Mouse (Mus musculus) ES-E14 (cell line): Measurements from ENCODE around the gene Notch1.

Experiments
- CHD2 ChIP-seq: IDR thresholded peaks from 2 replicates; pipeline ENCODE4 v1.6.1; 2014; ENCODE audit warnings: mild to moderate bottlenecking, low read depth, low read length, inconsistent platforms
- MAFK ChIP-seq: IDR thresholded peaks from 2 replicates; pipeline ENCODE4 v1.6.1; 2014; ENCODE audit warnings: mild to moderate bottlenecking, low read depth, low read length, inconsistent platforms; ENCODE audit not compliant: insufficient read depth
- ZNF384 ChIP-seq: IDR thresholded peaks from 2 replicates; pipeline ENCODE4 v1.6.1; 2012; ENCODE audit warnings: low read depth, low read length, inconsistent platforms

DNA sequence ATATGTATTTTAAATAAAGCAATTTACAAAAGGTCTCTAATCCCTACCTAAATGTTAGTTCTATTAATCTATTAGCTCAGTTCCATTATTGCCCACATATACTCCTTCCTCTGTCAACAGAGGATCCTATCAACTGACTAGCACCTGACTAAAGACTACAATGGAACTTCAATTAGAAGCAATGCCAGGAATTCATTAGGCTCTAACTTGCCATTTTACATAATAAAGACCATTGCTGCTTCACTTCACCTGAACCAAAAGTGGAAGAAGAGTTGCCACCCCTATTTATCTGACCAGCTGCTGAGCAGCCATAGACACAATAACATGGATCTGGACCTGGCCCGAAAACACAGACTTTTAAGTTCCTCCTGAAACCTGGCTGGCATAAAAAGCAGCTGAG lies 73.6 kb downstream of the Notch1 start:
- TF ChIP-seq ZNF384 (no peak), MAFK (no peak), CHD2 (no peak)
